Mouse (Mus musculus) cortical plate, adult 2 months (tissue): ENCODE data around the gene Rac1.

ENCODE experiments used
- CTCF ChIP-seq: fragments of 200-500 bp; IDR thresholded peaks from 2 replicates; pipeline ENCODE4 v1.5.1; 2011; ENCODE audit warnings: mild to moderate bottlenecking, control low read depth, low read length; ENCODE audit not compliant: insufficient read depth; ENCODE audit errors: extremely low read depth
- POLR2A ChIP-seq: fragments of 200-500 bp; IDR thresholded peaks from 2 replicates; pipeline ENCODE4 v1.6.1; 2011; ENCODE audit warnings: mild to moderate bottlenecking, low read length, control low read depth; ENCODE audit not compliant: insufficient read depth; ENCODE audit errors: extremely low read depth

- TF ChIP-seq POLR2A, result no peak
- no peak for TF ChIP-seq CTCF
Measured at GRCm38 (mm10) chr5:143497451-143497850, 30.4 kb downstream of the Rac1 start.
